Mouse (Mus musculus) CH12.LX (cell line): ENCODE measurements around the gene Tomm6.

Experiments used
- CTCF ChIP-seq, 2 experiments: IDR thresholded peaks in 1 of 2; conservative IDR thresholded peaks in 1 of 2; 2 replicates each; pipeline ENCODE4 v1.5.1; 2011 to 2012; ENCODE audit warnings: low read depth in 2 of 2, low read length in 2 of 2, improper control_type of control experiment in 1 of 2, inconsistent platforms in 1 of 2, mild to moderate bottlenecking in 1 of 2, moderate library complexity in 1 of 2
- EP300 ChIP-seq: IDR thresholded peaks from 2 replicates; pipeline ENCODE4 v1.6.1; 2011; ENCODE audit warnings: low read length, improper control_type of control experiment
- GABPA ChIP-seq: IDR thresholded peaks from 2 replicates; pipeline ENCODE4 v1.6.1; 2012; ENCODE audit warnings: low read depth, low read length, improper control_type of control experiment, inconsistent platforms; ENCODE audit not compliant: insufficient replicate concordance
- HCFC1 ChIP-seq: IDR thresholded peaks from 2 replicates; pipeline ENCODE4 v1.6.1; 2012; ENCODE audit warnings: low read depth, mild to moderate bottlenecking, inconsistent platforms, low read length, improper control_type of control experiment
- MEF2A ChIP-seq: IDR thresholded peaks from 2 replicates; pipeline ENCODE4 v1.6.1; 2014; ENCODE audit warnings: low read depth, mild to moderate bottlenecking, inconsistent platforms, low read length, improper control_type of control experiment, borderline replicate concordance
- POLR2A ChIP-seq: IDR thresholded peaks from 2 replicates; pipeline ENCODE4 v1.6.1; 2011; ENCODE audit warnings: low read depth, mild to moderate bottlenecking, improper control_type of control experiment, low read length
- RAD21 ChIP-seq: IDR thresholded peaks from 2 replicates; pipeline ENCODE4 v1.6.1; 2011; ENCODE audit warnings: low read depth, mild to moderate bottlenecking, low read length, improper control_type of control experiment, moderate library complexity
- SMC3 ChIP-seq: IDR thresholded peaks from 2 replicates; pipeline ENCODE4 v1.6.1; 2011; ENCODE audit warnings: low read depth, low read length, improper control_type of control experiment
- UBTF ChIP-seq: IDR thresholded peaks from 2 replicates; pipeline ENCODE4 v1.6.1; 2012; ENCODE audit warnings: low read depth, mild to moderate bottlenecking, inconsistent platforms, low read length, improper control_type of control experiment, moderate library complexity
- USF1 ChIP-seq: IDR thresholded peaks from 2 replicates; pipeline ENCODE4 v1.6.1; 2014; ENCODE audit warnings: low read depth, mild to moderate bottlenecking, inconsistent platforms, low read length, improper control_type of control experiment

DNA sequence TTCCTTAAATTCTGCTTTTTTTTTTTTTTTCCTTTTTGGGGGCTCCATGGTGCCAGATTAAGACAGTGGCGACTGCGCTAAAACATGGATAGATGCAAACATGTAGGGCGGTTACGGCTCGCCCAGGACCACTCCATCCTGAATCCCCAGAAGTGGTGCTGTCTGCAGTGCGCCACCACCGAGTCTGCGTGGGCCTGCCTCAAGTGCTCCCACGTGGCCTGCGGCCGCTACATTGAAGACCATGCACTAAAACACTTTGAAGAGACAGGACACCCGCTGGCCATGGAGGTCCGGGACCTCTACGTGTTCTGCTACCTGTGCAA lies 16.2 kb downstream of the Tomm6 start:
- TF ChIP-seq RAD21 = no peak
- no peak for TF ChIP-seq POLR2A
- no peak for TF ChIP-seq UBTF
- no peak for TF ChIP-seq CTCF (conservative IDR thresholded peaks at IDR 0.05 in 1 of 2, IDR thresholded peaks at IDR 0.05 in 1 of 2; ENCODE audit: low read depth in 2 of 2, low read length in 2 of 2)
- no peak for TF ChIP-seq HCFC1
- TF ChIP-seq MEF2A = no peak
- TF ChIP-seq USF1 = no peak
- no peak for TF ChIP-seq EP300
- TF ChIP-seq SMC3 = no peak
- TF ChIP-seq GABPA = no peak
